Mouse (Mus musculus): ENCODE data around the gene Ctrc. TPM values are rescaled to one million over a fixed set of nuclear protein-coding genes. Genes with fewer than 3 reads are reported as not detected.
A peak's percentile ranks its signal among the peaks of the same experiment; 100 is the strongest.

Gene Ctrc
- polyA plus RNA-seq, 1 experiment = not detected

DNA sequence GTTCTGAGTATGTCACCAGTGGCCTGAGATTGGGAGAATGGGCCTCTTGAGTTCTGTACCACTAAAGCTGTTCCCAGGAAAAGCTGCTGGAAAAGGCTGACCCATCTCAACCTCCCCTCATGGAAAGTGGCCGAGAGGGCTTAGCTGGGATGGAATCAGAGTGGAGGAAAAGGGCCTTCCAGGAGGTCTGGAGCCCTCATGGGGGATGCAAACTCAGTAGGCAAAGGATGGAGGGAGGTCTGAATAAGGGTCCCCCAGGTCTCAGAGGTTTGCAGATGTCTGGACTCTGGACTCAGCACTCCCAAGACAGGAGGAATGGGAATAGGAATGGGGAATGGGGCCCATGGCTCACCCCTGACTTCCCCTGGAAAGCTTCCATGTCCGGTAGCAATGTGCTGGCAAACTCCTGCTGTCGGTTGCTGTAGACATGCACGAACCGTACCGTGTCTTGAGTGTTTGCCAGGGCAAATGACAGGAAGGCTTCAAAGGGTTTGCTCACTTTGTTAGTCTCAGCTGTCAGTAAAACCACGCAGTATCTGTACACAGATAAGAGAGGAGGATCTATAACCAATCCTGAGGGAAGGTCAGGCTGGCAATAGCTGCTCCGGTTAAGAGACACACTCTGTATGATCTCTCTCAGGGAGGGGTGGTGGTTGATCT, 76.5 kb downstream of the Ctrc start:
- TF ChIP-seq MAX (IDR thresholded peaks at IDR 0.05; ENCODE audit: low read depth) (no peak), REST (IDR thresholded peaks at IDR 0.05; ENCODE audit: insufficient read depth, insufficient read length) (no peak), MYOD1 (IDR thresholded peaks at IDR 0.05; ENCODE audit: control insufficient read depth in 1 of 3, insufficient read length in 2 of 3, low read depth in 2 of 3) (no peak), E2F4 (IDR thresholded peaks at IDR 0.05; ENCODE audit: insufficient read depth) (no peak), SRF (IDR thresholded peaks at IDR 0.05; ENCODE audit: control insufficient read depth, insufficient read length, low read depth) (no peak), TCF12 (IDR thresholded peaks at IDR 0.05; ENCODE audit: insufficient read depth, poor library complexity, severe bottlenecking) (no peak)
- no peaks in the 10 kb centered on the region for H3K27me3 ChIP-seq (ENCODE audit: control insufficient read depth, insufficient read depth, insufficient read length)
- H3K36me3 ChIP-seq (ENCODE audit: control insufficient read depth, insufficient read depth) = peaks cover 17% of the 10 kb centered on the region
- no peaks in the 10 kb centered on the region for H3K79me2 ChIP-seq (ENCODE audit: control insufficient read depth, insufficient read depth)
- no peak overlapping the region for H3K4me3 ChIP-seq
- no peak overlapping the region for H3ac ChIP-seq (ENCODE audit: control insufficient read depth, insufficient read length)
- H3K4me2 ChIP-seq (ENCODE audit: low read depth) = no peak overlapping the region

DNA sequence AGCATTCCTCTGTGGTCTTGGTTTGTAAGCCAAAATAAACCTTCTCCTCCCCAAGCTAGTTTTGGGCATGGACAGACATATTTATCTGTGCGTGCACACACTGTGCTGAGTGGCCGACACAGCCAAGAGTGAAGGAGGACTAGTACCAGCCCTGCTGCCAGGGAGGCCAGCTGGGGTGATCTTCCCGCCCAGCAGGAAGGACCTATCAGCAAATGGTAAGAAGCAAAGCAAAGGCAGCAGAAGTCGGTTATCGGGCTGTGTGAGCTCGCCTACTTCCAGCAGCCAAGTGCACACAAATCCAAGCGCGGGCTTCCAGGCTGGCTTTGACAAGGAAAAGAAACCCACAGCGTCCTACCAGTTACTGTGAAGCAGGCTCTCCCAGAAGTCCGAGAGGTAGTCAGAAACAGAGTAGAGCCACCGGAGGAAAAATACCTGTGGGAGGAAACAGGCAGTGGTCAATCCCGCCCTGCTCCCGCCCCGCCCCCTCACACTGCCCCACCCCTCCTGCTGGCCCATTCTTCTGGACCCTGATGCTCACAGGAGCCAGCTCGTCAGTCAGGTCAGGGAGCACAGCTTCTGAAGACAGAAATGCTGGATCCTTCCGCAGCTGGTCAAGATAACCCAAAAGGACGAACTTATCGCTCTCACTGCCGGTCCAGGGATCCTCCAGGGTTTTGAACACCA, 78.7 kb downstream of the Ctrc start:
- TF ChIP-seq MYOG (IDR thresholded peaks at IDR 0.05; ENCODE audit: control insufficient read depth in 1 of 3, insufficient read depth in 1 of 3, insufficient read length in 2 of 3, low read depth in 2 of 3) = peak in 1 of 3 experiments; percentile 53
- TF ChIP-seq POLR2A (IDR thresholded peaks at IDR 0.05; ENCODE audit: insufficient read length, low read depth) = peak; percentile 20
- no peak for TF ChIP-seq TCF3 (IDR thresholded peaks at IDR 0.05; ENCODE audit: insufficient read length, low read depth)
- peak; percentile 7 for TF ChIP-seq E2F4 (IDR thresholded peaks at IDR 0.05; ENCODE audit: insufficient read depth)
- no peak overlapping the region for H3K4me3 ChIP-seq
- H3K4me2 ChIP-seq (ENCODE audit: low read depth) = peak overlapping the region; percentile 63
- H3K36me3 ChIP-seq (ENCODE audit: control insufficient read depth, insufficient read depth) = peaks cover 17% of the 10 kb centered on the region
- no peaks in the 10 kb centered on the region for H3K27me3 ChIP-seq (ENCODE audit: control insufficient read depth, insufficient read depth, insufficient read length)
- H3ac ChIP-seq (ENCODE audit: control insufficient read depth, insufficient read length) = no peak overlapping the region
- no peaks in the 10 kb centered on the region for H3K79me2 ChIP-seq (ENCODE audit: control insufficient read depth, insufficient read depth)

DNA sequence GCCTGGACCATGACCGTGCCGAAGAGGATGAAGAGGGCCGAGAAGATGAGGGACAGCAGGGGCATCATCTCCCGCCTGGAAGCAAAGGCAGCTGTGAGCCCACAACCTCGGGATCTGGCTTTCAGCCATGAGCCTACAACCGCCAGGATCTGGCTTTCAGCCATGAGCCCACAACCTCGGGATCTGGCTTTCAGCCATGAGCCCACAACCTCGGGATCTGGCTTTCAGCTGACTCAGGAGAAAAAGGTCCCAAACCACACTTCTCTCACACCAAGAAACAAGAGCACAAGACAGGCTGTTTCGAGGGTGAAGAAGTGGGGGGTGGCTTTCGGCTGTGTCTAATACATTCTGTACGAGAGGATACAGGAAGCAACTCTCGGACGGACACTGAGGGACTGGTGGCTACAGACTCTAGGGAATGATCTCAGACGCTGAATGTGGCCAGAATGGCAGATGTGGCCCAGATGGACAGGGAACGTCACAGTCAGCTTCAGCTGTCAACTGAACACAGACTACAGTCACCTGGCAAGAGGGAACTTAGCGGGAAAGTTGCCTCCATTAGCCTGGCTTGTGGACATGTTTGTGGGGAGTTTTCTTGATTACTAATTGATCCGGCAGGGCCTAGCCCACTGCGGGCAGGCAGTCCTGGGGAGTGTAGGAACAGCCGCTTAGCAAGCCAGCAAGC, 79.3 kb downstream of the Ctrc start:
- Histone ChIP-seq H3K36me3 (ENCODE audit: control insufficient read depth, insufficient read depth) (peaks cover 21% of the 10 kb centered on the region), H3K27me3 (ENCODE audit: control insufficient read depth, insufficient read depth, insufficient read length) (no peaks in the 10 kb centered on the region), H3K4me2 (ENCODE audit: low read depth) (peak overlapping the region; percentile 63), H3K4me3 (no peak overlapping the region), H3K79me2 (ENCODE audit: control insufficient read depth, insufficient read depth) (no peaks in the 10 kb centered on the region), H3ac (ENCODE audit: control insufficient read depth, insufficient read length) (no peak overlapping the region)
- TF ChIP-seq USF1 (IDR thresholded peaks at IDR 0.05; ENCODE audit: low read depth) = no peak
- TF ChIP-seq MYOD1 (IDR thresholded peaks at IDR 0.05; ENCODE audit: control insufficient read depth in 1 of 3, insufficient read length in 2 of 3, low read depth in 2 of 3) = peak; percentile 17 to 69 (median 39)
- peak; percentile 6 to 79 (median 64) for TF ChIP-seq MYOG (IDR thresholded peaks at IDR 0.05; ENCODE audit: control insufficient read depth in 1 of 3, insufficient read depth in 1 of 3, insufficient read length in 2 of 3, low read depth in 2 of 3)
- TF ChIP-seq MAX (IDR thresholded peaks at IDR 0.05; ENCODE audit: low read depth) = no peak
- no peak for TF ChIP-seq CEBPB (IDR thresholded peaks at IDR 0.05; ENCODE audit: insufficient read depth, poor library complexity, severe bottlenecking)
- no peak for TF ChIP-seq POLR2AphosphoS2 (IDR thresholded peaks at IDR 0.05; ENCODE audit: insufficient read length, low read depth)
- peak; percentile 66 for TF ChIP-seq TCF3 (IDR thresholded peaks at IDR 0.05; ENCODE audit: insufficient read length, low read depth)
- no peak for TF ChIP-seq REST (IDR thresholded peaks at IDR 0.05; ENCODE audit: insufficient read depth, insufficient read length)
- TF ChIP-seq SRF (IDR thresholded peaks at IDR 0.05; ENCODE audit: control insufficient read depth, insufficient read length, low read depth) = no peak

DNA sequence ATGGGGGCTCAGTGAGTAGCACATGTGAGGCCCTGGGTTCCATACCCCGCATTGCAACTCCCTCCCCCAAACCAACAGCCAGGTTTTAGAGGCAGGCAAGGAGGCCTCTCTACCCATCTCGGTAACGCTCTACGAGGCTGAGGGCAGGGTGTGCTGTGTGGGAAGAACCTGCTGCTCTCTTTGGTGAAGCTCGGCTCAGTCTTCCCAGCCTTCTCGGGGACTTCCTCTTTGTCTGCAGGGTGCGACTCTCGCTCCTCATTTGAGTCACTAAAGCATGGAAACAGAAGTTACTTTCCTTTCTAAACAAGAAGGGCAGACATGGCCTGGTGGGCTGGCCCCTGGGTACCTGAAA, 79.9 kb downstream of the Ctrc start:
- peak overlapping the region; percentile 63 for H3K4me2 ChIP-seq (ENCODE audit: low read depth)
- H3K36me3 ChIP-seq (ENCODE audit: control insufficient read depth, insufficient read depth) = peaks cover 23% of the 10 kb centered on the region
- no peaks in the 10 kb centered on the region for H3K79me2 ChIP-seq (ENCODE audit: control insufficient read depth, insufficient read depth)
- no peak overlapping the region for H3K4me3 ChIP-seq
- H3ac ChIP-seq (ENCODE audit: control insufficient read depth, insufficient read length) = no peak overlapping the region
- no peak for TF ChIP-seq REST (IDR thresholded peaks at IDR 0.05; ENCODE audit: insufficient read depth, insufficient read length)
- TF ChIP-seq MYOG (IDR thresholded peaks at IDR 0.05; ENCODE audit: control insufficient read depth in 1 of 3, insufficient read depth in 1 of 3, insufficient read length in 2 of 3, low read depth in 2 of 3) = no peak
- TF ChIP-seq TCF3 (IDR thresholded peaks at IDR 0.05; ENCODE audit: insufficient read length, low read depth) = no peak
- no peak for TF ChIP-seq MAX (IDR thresholded peaks at IDR 0.05; ENCODE audit: low read depth)
- TF ChIP-seq TCF12 (IDR thresholded peaks at IDR 0.05; ENCODE audit: insufficient read depth, poor library complexity, severe bottlenecking) = no peak
- no peak for TF ChIP-seq POLR2A (IDR thresholded peaks at IDR 0.05; ENCODE audit: insufficient read length, low read depth)
- TF ChIP-seq E2F4 (IDR thresholded peaks at IDR 0.05; ENCODE audit: insufficient read depth) = no peak
- no peak for TF ChIP-seq SRF (IDR thresholded peaks at IDR 0.05; ENCODE audit: control insufficient read depth, insufficient read length, low read depth)
- TF ChIP-seq MYOD1 (IDR thresholded peaks at IDR 0.05; ENCODE audit: control insufficient read depth in 1 of 3, insufficient read length in 2 of 3, low read depth in 2 of 3) = no peak
- no peak for TF ChIP-seq CEBPB (IDR thresholded peaks at IDR 0.05; ENCODE audit: insufficient read depth, poor library complexity, severe bottlenecking)
- TF ChIP-seq USF1 (IDR thresholded peaks at IDR 0.05; ENCODE audit: low read depth) = no peak
- TF ChIP-seq POLR2AphosphoS2 (IDR thresholded peaks at IDR 0.05; ENCODE audit: insufficient read length, low read depth) = no peak
- no peaks in the 10 kb centered on the region for H3K27me3 ChIP-seq (ENCODE audit: control insufficient read depth, insufficient read depth, insufficient read length)

Data from myocyte (in vitro differentiated cells).